Mouse (Mus musculus) bone marrow, adult 2 months (tissue): ENCODE measurements at regions not wholly inside any gene's neighbourhood (a gene's known extent, or its start where the extent isn't known, plus 50 kb on each side); places are given as distances from the start of the nearest gene placed in this dataset.

Experiments
- H3K27ac ChIP-seq: fragments of 200-500 bp; 2 replicates; pipeline ENCODE4 v1.5.1; 2012; ENCODE audit warnings: low read depth, mild to moderate bottlenecking, control low read depth, inconsistent platforms, low read length; ENCODE audit not compliant: control insufficient read depth, poor library complexity, insufficient read depth
- H3K4me1 ChIP-seq: fragments of 200-500 bp; 2 replicates; pipeline ENCODE4 v1.6.1; 2011; ENCODE audit warnings: low read length; ENCODE audit not compliant: control insufficient read depth, insufficient read depth
- H3K4me3 ChIP-seq: fragments of 200-500 bp; replicated peaks from 2 replicates; pipeline ENCODE3; 2011; ENCODE audit warnings: mild to moderate bottlenecking, low read depth, low read length, control low read depth; ENCODE audit not compliant: control insufficient read depth
- CTCF ChIP-seq: fragments of 200-500 bp; IDR thresholded peaks from 2 replicates; pipeline ENCODE4 v1.5.1; 2011; ENCODE audit warnings: low read length, control low read depth; ENCODE audit not compliant: control insufficient read depth, insufficient read depth
- POLR2A ChIP-seq: fragments of 200-500 bp; IDR thresholded peaks from 2 replicates; pipeline ENCODE4 v1.6.1; 2011; ENCODE audit warnings: low read depth, mild to moderate bottlenecking, control low read depth, low read length, borderline replicate concordance; ENCODE audit not compliant: control insufficient read depth
- WGBS: fragments of 180-500 bp; shearing (Covaris S2); methylation state at CpG from one replicate; pipeline ENCODE4 v1.1.7; 2018; 5-methylcytosine and 5-hydroxymethylcytosine counted together

- H3K4me3 ChIP-seq, result no peak overlapping the region
- WGBS, result 78% methylated on average over 3 of the region's 3 CpGs
- H3K27ac ChIP-seq, result no peak overlapping the region
- H3K4me1 ChIP-seq, result no peaks in the 10 kb centered on the region
- TF ChIP-seq POLR2A (no peak), CTCF (no peak)
Observed at GRCm38 (mm10) chr16:9113801-9114200, 283.9 kb downstream of the 1810013L24Rik start.

- H3K4me1 ChIP-seq, result no peaks in the 10 kb centered on the region
- H3K4me3 ChIP-seq, result no peak overlapping the region
- H3K27ac ChIP-seq, result no peak overlapping the region
- TF ChIP-seq CTCF (no peak), POLR2A (no peak)
- WGBS, result 74% methylated on average over 5 of the region's 5 CpGs
Observed at GRCm38 (mm10) chr16:9115548-9115947, 285.6 kb downstream of the 1810013L24Rik start.

GRCm38 (mm10) chr16:9121581-9121980, 291.7 kb downstream of the 1810013L24Rik start:
- Histone ChIP-seq H3K4me3 (no peak overlapping the region), H3K4me1 (no peaks in the 10 kb centered on the region)

GRCm38 (mm10) chr16:9132113-9132512, 302.2 kb downstream of the 1810013L24Rik start:
- Histone ChIP-seq H3K4me1 (no peaks in the 10 kb centered on the region), H3K27ac (no peak overlapping the region), H3K4me3 (no peak overlapping the region)
- WGBS, result 34% methylated on average over 3 of the region's 3 CpGs
- TF ChIP-seq POLR2A (no peak), CTCF (no peak)

More at GRCm38 (mm10) chr16:9121581-9121980, 291.7 kb downstream of the 1810013L24Rik start:
- no peak overlapping the region for H3K27ac ChIP-seq
- 75% methylated on average over 2 of the region's 2 CpGs for WGBS
- TF ChIP-seq POLR2A (no peak), CTCF (no peak)

GRCm38 (mm10) chr16:9132778-9133177, 302.9 kb downstream of the 1810013L24Rik start:
- H3K4me3 ChIP-seq, result no peak overlapping the region
- H3K4me1 ChIP-seq, result no peaks in the 10 kb centered on the region
- TF ChIP-seq POLR2A, result no peak
- TF ChIP-seq CTCF, result no peak
- H3K27ac ChIP-seq, result no peak overlapping the region

GRCm38 (mm10) chr16:9135377-9135776, 305.5 kb downstream of the 1810013L24Rik start:
- Histone ChIP-seq H3K4me1 (no peaks in the 10 kb centered on the region), H3K4me3 (no peak overlapping the region), H3K27ac (no peak overlapping the region)
- WGBS, result 74% methylated on average over 8 of the region's 8 CpGs
- TF ChIP-seq POLR2A (no peak), CTCF (no peak)

GRCm38 (mm10) chr16:9138552-9139224, 308.8 kb downstream of the 1810013L24Rik start:
- TF ChIP-seq CTCF, result no peak
- no peak for TF ChIP-seq POLR2A
- WGBS, result 71% methylated on average over 8 of the region's 8 CpGs
- Histone ChIP-seq H3K27ac (no peak overlapping the region), H3K4me3 (no peak overlapping the region), H3K4me1 (no peaks in the 10 kb centered on the region)

- TF ChIP-seq CTCF, result no peak
- TF ChIP-seq POLR2A, result no peak
- 59% methylated on average over 3 of the region's 3 CpGs for WGBS
- H3K4me3 ChIP-seq, result no peak overlapping the region
- no peaks in the 10 kb centered on the region for H3K4me1 ChIP-seq
- no peak overlapping the region for H3K27ac ChIP-seq
Observed at GRCm38 (mm10) chr16:9139405-9139804, 309.5 kb downstream of the 1810013L24Rik start.

GRCm38 (mm10) chr16:9149209-9150135, 319.6 kb downstream of the 1810013L24Rik start:
- no peak for TF ChIP-seq CTCF
- no peak for TF ChIP-seq POLR2A
- 46% methylated on average over 8 of the region's 8 CpGs for WGBS

More at GRCm38 (mm10) chr16:9149209-9150135, 319.6 kb downstream of the 1810013L24Rik start:
- H3K4me3 ChIP-seq, result no peak overlapping the region
- H3K4me1 ChIP-seq, result no peaks in the 10 kb centered on the region
- no peak overlapping the region for H3K27ac ChIP-seq
